Mouse (Mus musculus): ENCODE measurements around the gene Mdga2. TPM values are rescaled to one million over a fixed set of nuclear protein-coding genes. Genes with fewer than 3 reads are reported as not detected.

Gene Mdga2
- polyA plus RNA-seq, 1 experiment from 2014 or later: not detected

DNA sequence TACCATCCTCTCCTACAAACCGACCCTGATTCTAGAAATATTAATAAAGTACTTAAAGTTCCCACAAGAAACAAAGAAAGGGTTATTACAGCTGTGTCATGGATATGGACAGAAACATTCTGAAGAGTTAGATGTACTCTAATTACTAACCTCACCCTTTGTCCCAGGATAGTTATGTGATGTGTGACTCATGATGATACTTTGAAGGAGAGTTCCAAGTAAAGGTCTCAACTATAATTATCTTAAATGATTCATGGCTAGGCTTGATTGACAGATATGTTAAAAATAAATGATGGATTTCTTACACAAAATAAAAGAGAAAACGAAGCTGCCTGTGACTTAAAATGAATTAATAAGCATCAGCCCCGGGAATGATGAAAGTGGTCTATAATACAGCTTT is 332.1 kb downstream of the Mdga2 start:
- TF ChIP-seq EP300 (IDR thresholded peaks at IDR 0.05; ENCODE audit: low read depth): no peak
- TF ChIP-seq CTCF (IDR thresholded peaks at IDR 0.05; ENCODE audit: low read depth): no peak
- Histone ChIP-seq H3K4me3 (ENCODE audit: low read depth, low read length) (no peak overlapping the region), H3K27me3 (ENCODE audit: insufficient read depth, low read length) (no peaks in the 10 kb centered on the region), H3K36me3 (replicated peaks; ENCODE audit: insufficient read depth, low read length) (no peaks in the 10 kb centered on the region), H3K9me3 (ENCODE audit: low read length) (no peaks in the 10 kb centered on the region), H3K4me2 (ENCODE audit: low read depth, low read length) (no peak overlapping the region), H3K9ac (replicated peaks) (no peak overlapping the region), H3K27ac (ENCODE audit: low read depth) (no peak overlapping the region), H3K4me1 (ENCODE audit: insufficient read depth) (no peaks in the 10 kb centered on the region)
- DNase-seq: no peak
- 69% methylated on average over 3 of the region's 3 CpGs for WGBS (ENCODE audit: insufficient replicate concordance)
- ATAC-seq: no peak

DNA sequence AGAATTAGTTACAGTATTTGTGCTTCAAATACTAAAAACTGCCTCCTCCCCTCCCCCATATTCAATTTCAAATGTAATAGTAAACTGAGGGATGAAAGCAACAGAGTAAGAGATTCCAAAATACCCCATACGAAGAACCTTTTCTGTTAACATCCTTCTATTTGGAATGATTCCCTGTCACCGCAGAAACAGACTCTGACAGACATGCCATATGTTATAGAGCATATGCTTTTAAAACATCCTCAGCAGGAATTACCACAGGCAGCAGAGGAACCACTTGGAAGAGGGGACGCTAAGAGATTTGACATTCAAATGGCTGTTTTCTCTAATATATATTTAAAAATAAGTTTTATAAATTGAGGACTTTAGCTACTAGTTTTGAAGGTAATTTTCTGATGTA is 333.1 kb downstream of the Mdga2 start:
- no peaks in the 10 kb centered on the region for H3K27me3 ChIP-seq (ENCODE audit: insufficient read depth, low read length)
- H3K4me3 ChIP-seq (ENCODE audit: low read depth, low read length): no peak overlapping the region
- no peaks in the 10 kb centered on the region for H3K4me1 ChIP-seq (ENCODE audit: insufficient read depth)
- TF ChIP-seq CTCF (IDR thresholded peaks at IDR 0.05; ENCODE audit: low read depth) (no peak), EP300 (IDR thresholded peaks at IDR 0.05; ENCODE audit: low read depth) (no peak)
- no peaks in the 10 kb centered on the region for H3K36me3 ChIP-seq (replicated peaks; ENCODE audit: insufficient read depth, low read length)
- no peaks in the 10 kb centered on the region for H3K9me3 ChIP-seq (ENCODE audit: low read length)
- no peak overlapping the region for H3K27ac ChIP-seq (ENCODE audit: low read depth)
- 78% methylated on average over 3 of the region's 3 CpGs for WGBS (ENCODE audit: insufficient replicate concordance)
- DNase-seq: no peak
- ATAC-seq: no peak
- no peak overlapping the region for H3K9ac ChIP-seq (replicated peaks)
- H3K4me2 ChIP-seq (ENCODE audit: low read depth, low read length): no peak overlapping the region

DNA sequence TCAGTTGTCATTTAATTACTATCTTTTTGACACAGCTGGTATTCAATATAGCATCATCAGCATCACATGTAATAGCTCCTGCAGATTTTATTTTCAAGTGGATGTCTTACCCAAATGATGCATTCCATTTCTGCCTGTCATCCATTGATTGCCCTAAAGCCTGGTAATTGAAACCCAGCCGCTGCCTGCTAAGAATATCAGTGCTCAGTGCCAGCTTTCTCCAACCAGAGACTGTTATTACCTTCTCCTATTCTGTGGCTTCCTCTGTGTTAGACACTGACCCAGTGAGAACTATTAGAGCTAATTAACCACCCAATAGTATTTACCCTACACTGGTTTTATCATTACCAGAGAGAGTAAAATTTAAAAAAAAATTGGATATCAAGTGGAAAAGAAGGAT is 333.7 kb downstream of the Mdga2 start:
- Histone ChIP-seq H3K4me1 (ENCODE audit: insufficient read depth) (no peaks in the 10 kb centered on the region), H3K4me3 (ENCODE audit: low read depth, low read length) (no peak overlapping the region), H3K27me3 (ENCODE audit: insufficient read depth, low read length) (no peaks in the 10 kb centered on the region), H3K27ac (ENCODE audit: low read depth) (no peak overlapping the region), H3K9ac (replicated peaks) (no peak overlapping the region), H3K36me3 (replicated peaks; ENCODE audit: insufficient read depth, low read length) (no peaks in the 10 kb centered on the region), H3K9me3 (ENCODE audit: low read length) (no peaks in the 10 kb centered on the region), H3K4me2 (ENCODE audit: low read depth, low read length) (no peak overlapping the region)
- no peak for TF ChIP-seq CTCF (IDR thresholded peaks at IDR 0.05; ENCODE audit: low read depth)
- TF ChIP-seq EP300 (IDR thresholded peaks at IDR 0.05; ENCODE audit: low read depth): no peak
- WGBS (ENCODE audit: insufficient replicate concordance): 79% methylated on average over 1 of the region's 1 CpGs
- DNase-seq (no peak), ATAC-seq (no peak)

DNA sequence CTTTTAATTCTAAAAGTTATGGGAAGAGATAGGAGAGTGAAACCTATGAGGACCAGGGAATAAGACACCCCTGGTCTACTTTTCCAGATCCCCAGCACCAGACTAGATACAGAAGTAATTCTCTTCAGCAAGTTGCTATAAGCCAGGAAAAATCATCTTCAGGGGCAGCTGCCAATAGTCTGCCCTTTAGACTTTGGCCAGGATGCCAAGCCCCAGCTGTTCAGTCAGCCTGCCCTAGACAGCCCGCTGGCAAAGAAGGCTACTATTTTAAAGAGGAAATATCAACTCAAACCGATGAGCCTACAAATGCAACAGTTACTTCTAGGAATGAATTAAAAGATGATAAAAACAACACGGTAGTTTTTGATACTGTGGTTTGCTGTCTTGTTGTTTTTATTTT is 356.1 kb downstream of the Mdga2 start:
- TF ChIP-seq CTCF (IDR thresholded peaks at IDR 0.05; ENCODE audit: low read depth): no peak
- no peak for TF ChIP-seq EP300 (IDR thresholded peaks at IDR 0.05; ENCODE audit: low read depth)
- Histone ChIP-seq H3K4me1 (ENCODE audit: insufficient read depth) (no peaks in the 10 kb centered on the region), H3K4me3 (ENCODE audit: low read depth, low read length) (no peak overlapping the region), H3K9ac (replicated peaks) (no peak overlapping the region), H3K9me3 (ENCODE audit: low read length) (no peaks in the 10 kb centered on the region), H3K27me3 (ENCODE audit: insufficient read depth, low read length) (no peaks in the 10 kb centered on the region), H3K4me2 (ENCODE audit: low read depth, low read length) (no peak overlapping the region), H3K36me3 (replicated peaks; ENCODE audit: insufficient read depth, low read length) (no peaks in the 10 kb centered on the region), H3K27ac (ENCODE audit: low read depth) (no peak overlapping the region)
- 76% methylated on average over 3 of the region's 3 CpGs for WGBS (ENCODE audit: insufficient replicate concordance)
- ATAC-seq: no peak
- no peak for DNase-seq

DNA sequence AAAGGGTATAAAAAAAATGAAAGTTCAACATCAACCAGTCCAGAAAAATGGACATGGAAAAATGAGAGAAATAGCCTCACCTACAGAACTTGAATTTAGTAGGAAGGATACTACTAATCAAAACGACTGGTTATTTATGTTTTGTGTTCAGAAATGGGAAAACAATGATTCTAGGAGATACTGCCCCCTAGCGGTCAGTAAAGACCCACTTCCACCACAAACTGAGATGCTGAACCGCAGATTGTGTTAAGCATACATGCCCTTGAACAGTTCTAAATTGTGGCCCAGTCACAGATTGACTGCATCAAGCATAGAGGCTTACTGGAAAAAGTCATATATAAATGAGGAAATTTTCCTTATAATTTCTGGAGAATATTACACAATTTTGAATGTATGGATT is 369.2 kb downstream of the Mdga2 start:
- Histone ChIP-seq H3K4me1 (ENCODE audit: insufficient read depth) (no peaks in the 10 kb centered on the region), H3K9me3 (ENCODE audit: low read length) (no peaks in the 10 kb centered on the region), H3K4me2 (ENCODE audit: low read depth, low read length) (no peak overlapping the region), H3K36me3 (replicated peaks; ENCODE audit: insufficient read depth, low read length) (no peaks in the 10 kb centered on the region), H3K27me3 (ENCODE audit: insufficient read depth, low read length) (no peaks in the 10 kb centered on the region), H3K9ac (replicated peaks) (no peak overlapping the region), H3K27ac (ENCODE audit: low read depth) (no peak overlapping the region), H3K4me3 (ENCODE audit: low read depth, low read length) (no peak overlapping the region)
- DNase-seq (no peak), ATAC-seq (no peak)
- 11% methylated on average over 3 of the region's 3 CpGs for WGBS (ENCODE audit: insufficient replicate concordance)
- TF ChIP-seq CTCF (IDR thresholded peaks at IDR 0.05; ENCODE audit: low read depth) (peak; percentile 62), EP300 (IDR thresholded peaks at IDR 0.05; ENCODE audit: low read depth) (no peak)

DNA sequence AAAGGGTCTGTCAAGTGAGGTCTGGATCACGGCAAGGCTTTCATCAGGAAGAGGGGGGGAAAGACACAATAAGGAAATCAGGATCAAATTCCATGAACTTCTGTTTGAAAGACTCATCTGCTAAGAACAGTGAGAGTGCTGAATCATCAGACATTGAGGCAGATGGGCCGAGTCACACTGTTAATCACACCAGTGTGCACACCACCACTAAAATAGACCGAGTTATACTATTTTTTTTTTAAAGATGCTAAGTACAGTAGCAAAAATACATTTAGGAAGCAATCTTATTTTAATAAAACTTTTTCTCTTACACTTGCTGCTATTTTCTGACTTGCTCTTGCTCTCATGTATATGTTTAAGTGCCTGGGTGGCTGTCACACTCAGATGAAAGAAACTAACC is 382.0 kb downstream of the Mdga2 start:
- H3K9me3 ChIP-seq (ENCODE audit: low read length): no peaks in the 10 kb centered on the region
- 70% methylated on average over 3 of the region's 3 CpGs for WGBS (ENCODE audit: insufficient replicate concordance)
- no peak overlapping the region for H3K9ac ChIP-seq (replicated peaks)
- H3K4me1 ChIP-seq (ENCODE audit: insufficient read depth): no peaks in the 10 kb centered on the region
- TF ChIP-seq CTCF (IDR thresholded peaks at IDR 0.05; ENCODE audit: low read depth) (no peak), EP300 (IDR thresholded peaks at IDR 0.05; ENCODE audit: low read depth) (no peak)
- ATAC-seq (no peak), DNase-seq (no peak)
- H3K27ac ChIP-seq (ENCODE audit: low read depth): no peak overlapping the region
- no peaks in the 10 kb centered on the region for H3K27me3 ChIP-seq (ENCODE audit: insufficient read depth, low read length)
- no peak overlapping the region for H3K4me2 ChIP-seq (ENCODE audit: low read depth, low read length)
- no peaks in the 10 kb centered on the region for H3K36me3 ChIP-seq (replicated peaks; ENCODE audit: insufficient read depth, low read length)
- no peak overlapping the region for H3K4me3 ChIP-seq (ENCODE audit: low read depth, low read length)

DNA sequence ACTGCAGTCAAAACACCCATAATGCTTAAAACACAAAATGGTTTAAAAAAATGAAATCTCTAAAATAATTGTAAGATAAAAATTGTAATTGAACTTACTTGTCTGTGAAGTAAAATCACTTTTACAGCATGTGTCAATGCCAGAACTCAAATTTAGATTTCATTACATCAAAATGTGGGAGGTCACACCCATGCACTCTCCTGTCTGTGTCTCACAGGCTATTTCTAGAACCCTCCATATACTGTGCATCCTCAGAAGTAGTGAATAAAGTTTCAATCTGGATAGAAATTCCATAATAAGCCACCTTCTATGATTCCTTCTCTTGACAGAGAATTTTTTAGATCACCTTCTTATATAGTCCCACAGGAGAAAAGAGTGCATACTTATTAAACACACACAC is 466.7 kb downstream of the Mdga2 start:
- H3K9me3 ChIP-seq (ENCODE audit: low read length): no peaks in the 10 kb centered on the region
- no peak overlapping the region for H3K4me3 ChIP-seq (ENCODE audit: low read depth, low read length)
- H3K27me3 ChIP-seq (ENCODE audit: insufficient read depth, low read length): no peaks in the 10 kb centered on the region
- ATAC-seq (no peak), DNase-seq (no peak)
- no peaks in the 10 kb centered on the region for H3K4me1 ChIP-seq (ENCODE audit: insufficient read depth)
- H3K27ac ChIP-seq (ENCODE audit: low read depth): no peak overlapping the region
- TF ChIP-seq CTCF (IDR thresholded peaks at IDR 0.05; ENCODE audit: low read depth) (no peak), EP300 (IDR thresholded peaks at IDR 0.05; ENCODE audit: low read depth) (no peak)
- H3K36me3 ChIP-seq (replicated peaks; ENCODE audit: insufficient read depth, low read length): no peaks in the 10 kb centered on the region
- H3K9ac ChIP-seq (replicated peaks): no peak overlapping the region
- no peak overlapping the region for H3K4me2 ChIP-seq (ENCODE audit: low read depth, low read length)

Data from liver, postnatal 0 days (tissue).